Mouse (Mus musculus) MEL (cell line): ENCODE measurements around the gene B3gnt7. TPM values are rescaled to one million over a fixed set of nuclear protein-coding genes. Genes with fewer than 3 reads are reported as not detected.
A peak's percentile ranks its signal among the peaks of the same experiment; 100 is the strongest.

Experiments used
- DNase-seq: peaks from one replicate; pipeline ENCODE4 v3.0.0; 2011; ENCODE audit warnings: low read depth, low spot score
- H3K27ac ChIP-seq: 2 replicates; pipeline ENCODE4 v1.5.1; 2012; ENCODE audit warnings: low read depth, mild to moderate bottlenecking, control low read depth, low read length, moderate library complexity; ENCODE audit not compliant: control insufficient read depth
- H3K27me3 ChIP-seq, 2 experiments: fragments of 150-350 bp in 1 of 2; sonication (generic) in 1 of 2; 2 replicates each; pipeline ENCODE4 v1.6.1; 2012; ENCODE audit warnings: low read length in 2 of 2, mild to moderate bottlenecking in 2 of 2, improper control_type of control experiment in 1 of 2, moderate library complexity in 1 of 2; ENCODE audit not compliant: insufficient read depth in 2 of 2, control insufficient read depth in 1 of 2
- H3K36me3 ChIP-seq, 2 experiments: 2 replicates each; pipeline ENCODE4 v1.6.1; 2012 to 2014; ENCODE audit warnings: low read length in 2 of 2, improper control_type of control experiment in 1 of 2, inconsistent platforms in 1 of 2, mild to moderate bottlenecking in 1 of 2; ENCODE audit not compliant: insufficient read depth in 2 of 2, control insufficient read depth in 1 of 2
- H3K4me1 ChIP-seq, 2 experiments: fragments of 150-350 bp in 1 of 2; sonication (generic) in 1 of 2; 2 replicates each; pipeline ENCODE4 v1.6.1; 2012; ENCODE audit warnings: low read length in 2 of 2, improper control_type of control experiment in 1 of 2, mild to moderate bottlenecking in 1 of 2; ENCODE audit not compliant: insufficient read depth in 2 of 2, control insufficient read depth in 1 of 2
- H3K4me3 ChIP-seq, 2 experiments: fragments of 150-350 bp in 1 of 2; sonication (generic) in 1 of 2; 2 replicates each; pipeline ENCODE4 v1.5.1; 2012; ENCODE audit warnings: low read depth in 2 of 2, low read length in 2 of 2, mild to moderate bottlenecking in 2 of 2, moderate library complexity in 2 of 2, control low read depth in 1 of 2, improper control_type of control experiment in 1 of 2; ENCODE audit not compliant: control insufficient read depth in 1 of 2, insufficient read depth in 1 of 2
- H3K79me2 ChIP-seq: 2 replicates; pipeline ENCODE4 v1.6.1; 2012; ENCODE audit warnings: mild to moderate bottlenecking, low read length, moderate library complexity; ENCODE audit not compliant: control insufficient read depth, poor library complexity, insufficient read depth
- H3K9ac ChIP-seq: 2 replicates; pipeline ENCODE4 v1.6.1; 2012; ENCODE audit warnings: low read depth, mild to moderate bottlenecking, control low read depth, low read length, moderate library complexity; ENCODE audit not compliant: control insufficient read depth, poor library complexity, severe bottlenecking
- H3K9me3 ChIP-seq: fragments of 150-350 bp; sonication (generic); replicated peaks from 2 replicates; pipeline ENCODE4 v1.6.1; 2012; ENCODE audit warnings: mild to moderate bottlenecking, low read length, improper control_type of control experiment, moderate library complexity; ENCODE audit not compliant: insufficient read depth
- CHD2 ChIP-seq: IDR thresholded peaks from 2 replicates; pipeline ENCODE4 v1.6.1; 2011; ENCODE audit warnings: low read length, improper control_type of control experiment
- E2F4 ChIP-seq: IDR thresholded peaks from 2 replicates; pipeline ENCODE4 v1.6.1; 2011; ENCODE audit warnings: low read depth, low read length, improper control_type of control experiment, borderline replicate concordance
- EP300 ChIP-seq, 2 experiments: IDR thresholded peaks; 2 replicates each; pipeline ENCODE4 v1.6.1; 2011; ENCODE audit warnings: improper control_type of control experiment in 2 of 2, low read length in 2 of 2, low read depth in 1 of 2, mild to moderate bottlenecking in 1 of 2
- ETS1 ChIP-seq: IDR thresholded peaks from 2 replicates; pipeline ENCODE4 v1.6.1; 2012; ENCODE audit warnings: low read depth, mild to moderate bottlenecking, inconsistent platforms, low read length, improper control_type of control experiment, moderate library complexity
- GATA1 ChIP-seq: IDR thresholded peaks from 2 replicates; pipeline ENCODE4 v1.6.1; 2011; ENCODE audit warnings: low read depth, low read length, improper control_type of control experiment
- HCFC1 ChIP-seq: IDR thresholded peaks from 2 replicates; pipeline ENCODE4 v1.6.1; 2012; ENCODE audit warnings: low read depth, mild to moderate bottlenecking, inconsistent platforms, low read length, improper control_type of control experiment, moderate library complexity
- JUND ChIP-seq: IDR thresholded peaks from 2 replicates; pipeline ENCODE4 v1.6.1; 2011; ENCODE audit warnings: low read depth, mild to moderate bottlenecking, improper control_type of control experiment, low read length
- KAT2A ChIP-seq: conservative IDR thresholded peaks from 2 replicates; pipeline ENCODE4 v1.6.1; 2012; ENCODE audit warnings: low read depth, low read length, improper control_type of control experiment, inconsistent platforms
- MAX ChIP-seq: IDR thresholded peaks from 2 replicates; pipeline ENCODE4 v1.6.1; 2011; ENCODE audit warnings: low read length, improper control_type of control experiment
- MAZ ChIP-seq: IDR thresholded peaks from 2 replicates; pipeline ENCODE4 v1.6.1; 2012; ENCODE audit warnings: low read depth, mild to moderate bottlenecking, inconsistent platforms, low read length, improper control_type of control experiment
- MYC ChIP-seq: IDR thresholded peaks from 2 replicates; pipeline ENCODE4 v1.6.1; 2011; ENCODE audit warnings: low read depth, mild to moderate bottlenecking, low read length, improper control_type of control experiment, moderate library complexity
- NELFE ChIP-seq: IDR thresholded peaks from 2 replicates; pipeline ENCODE4 v1.6.1; 2011; ENCODE audit warnings: low read depth, low read length, improper control_type of control experiment
- NRF1 ChIP-seq: IDR thresholded peaks from 2 replicates; pipeline ENCODE4 v1.6.1; 2014; ENCODE audit warnings: low read depth, mild to moderate bottlenecking, inconsistent platforms, low read length, improper control_type of control experiment, moderate library complexity; ENCODE audit not compliant: poor library complexity, insufficient read depth, severe bottlenecking
- POLR2A ChIP-seq, 2 experiments: IDR thresholded peaks; 2 replicates each; pipeline ENCODE4 v1.6.1; 2011 to 2012; ENCODE audit warnings: low read length in 2 of 2, mild to moderate bottlenecking in 2 of 2, control low read depth in 1 of 2, improper control_type of control experiment in 1 of 2, low read depth in 1 of 2, moderate library complexity in 1 of 2; ENCODE audit not compliant: control insufficient read depth in 1 of 2, insufficient read depth in 1 of 2, poor library complexity in 1 of 2
- POLR2AphosphoS5 ChIP-seq: IDR thresholded peaks from 2 replicates; pipeline ENCODE4 v1.6.1; 2012; ENCODE audit warnings: low read depth, borderline replicate concordance, mild to moderate bottlenecking, inconsistent platforms, low read length, moderate library complexity, mixed read lengths
- RCOR1 ChIP-seq: IDR thresholded peaks from 2 replicates; pipeline ENCODE4 v1.6.1; 2012; ENCODE audit warnings: low read depth, mild to moderate bottlenecking, inconsistent platforms, low read length, improper control_type of control experiment
- SMC3 ChIP-seq: IDR thresholded peaks from 2 replicates; pipeline ENCODE4 v1.6.1; 2011; ENCODE audit warnings: low read depth, low read length, improper control_type of control experiment
- TAL1 ChIP-seq: IDR thresholded peaks from 2 replicates; pipeline ENCODE4 v1.6.1; 2012; ENCODE audit warnings: mild to moderate bottlenecking, inconsistent platforms, low read length, moderate library complexity, mixed read lengths
- TBP ChIP-seq: IDR thresholded peaks from 2 replicates; pipeline ENCODE4 v1.8.0; 2011; ENCODE audit warnings: low read depth, low read length, improper control_type of control experiment
- TCF12 ChIP-seq: IDR thresholded peaks from 2 replicates; pipeline ENCODE4 v1.6.1; 2014; ENCODE audit warnings: low read depth, mild to moderate bottlenecking, inconsistent platforms, low read length, improper control_type of control experiment, moderate library complexity
- UBTF ChIP-seq: IDR thresholded peaks from 2 replicates; pipeline ENCODE4 v1.6.1; 2012; ENCODE audit warnings: low read depth, mild to moderate bottlenecking, inconsistent platforms, low read length, improper control_type of control experiment, moderate library complexity, borderline replicate concordance; ENCODE audit not compliant: insufficient read depth
- USF1 ChIP-seq: IDR thresholded peaks from 2 replicates; pipeline ENCODE4 v1.6.1; 2014; ENCODE audit warnings: low read depth, mild to moderate bottlenecking, inconsistent platforms, low read length, improper control_type of control experiment, moderate library complexity
- USF2 ChIP-seq, 2 experiments: IDR thresholded peaks; 2 replicates each; pipeline ENCODE4 v1.6.1; 2011 to 2012; ENCODE audit warnings: improper control_type of control experiment in 2 of 2, low read length in 2 of 2, borderline replicate concordance in 1 of 2, inconsistent platforms in 1 of 2, low read depth in 1 of 2, mild to moderate bottlenecking in 1 of 2; ENCODE audit not compliant: insufficient read depth in 1 of 2
- ZKSCAN1 ChIP-seq: IDR thresholded peaks from 2 replicates; pipeline ENCODE4 v1.6.1; 2012; ENCODE audit warnings: low read depth, mild to moderate bottlenecking, inconsistent platforms, low read length, improper control_type of control experiment, moderate library complexity
- ZMIZ1 ChIP-seq: IDR thresholded peaks from 2 replicates; pipeline ENCODE4 v1.6.1; 2012; ENCODE audit warnings: low read depth, mild to moderate bottlenecking, inconsistent platforms, low read length, improper control_type of control experiment, moderate library complexity
- ZNF384 ChIP-seq: IDR thresholded peaks from 2 replicates; pipeline ENCODE4 v1.6.1; 2012; ENCODE audit warnings: low read depth, mild to moderate bottlenecking, inconsistent platforms, low read length, improper control_type of control experiment
- polyA plus RNA-seq, 2 experiments: library from polyadenylated mRNA; stranded (reverse) in 1 of 2; unstranded in 1 of 2; fragments of >175 nt in 1 of 2; fragments of >200 nt in 1 of 2; gene quantifications; 2 replicates each; pipeline versions ENCODE4 v1.2.1 to v1.2.4; 2012; ENCODE audit warnings: low replicate concordance in 2 of 2, low read depth in 1 of 2; ENCODE audit not compliant: insufficient read length in 2 of 2, insufficient read depth in 1 of 2, missing spikeins in 1 of 2
- total RNA-seq: library from RNA; depleted of rRNA; stranded (reverse); fragments of 300-350 nt; gene quantifications from 2 replicates; pipeline ENCODE4 v1.2.3, GENCODE M21; 2012

Gene B3gnt7
- total and polyA plus RNA-seq, 3 experiments = 0.40 TPM; not detected in 2

GRCm38 (mm10) chr1:86258171-86258824 lies 44.3 kb upstream of the B3gnt7 start:
- no peaks in the 10 kb centered on the region for H3K9me3 ChIP-seq
- peaks cover 0 to 17% of the 10 kb centered on the region in 2 experiments; a peak in 3 of 4 replicates for H3K4me1 ChIP-seq
- H3K79me2 ChIP-seq = no peaks in the 10 kb centered on the region
- TF ChIP-seq TCF12 (0 out of 2 replicates have a peak, but pooled peaks have one; percentile 45), ZMIZ1 (no peak), USF1 (no peak), HCFC1 (no peak), MAZ (no peak), ZNF384 (no peak), RCOR1 (peak; percentile 77), CHD2 (no peak), USF2 (IDR thresholded peaks at IDR 0.05; ENCODE audit: borderline replicate concordance in 1 of 2, insufficient read depth in 1 of 2, low read depth in 1 of 2, low read length in 2 of 2) (no peak), EP300 (IDR thresholded peaks at IDR 0.05; ENCODE audit: low read depth in 1 of 2, low read length in 2 of 2) (peak; percentile 29 to 54; a peak in 3 of 4 replicates), UBTF (0 out of 2 replicates have a peak, but pooled peaks have one; percentile 39), ZKSCAN1 (no peak), POLR2A (IDR thresholded peaks at IDR 0.05; ENCODE audit: control insufficient read depth in 1 of 2, insufficient read depth in 1 of 2, low read depth in 1 of 2, low read length in 2 of 2, poor library complexity in 1 of 2) (no peak), NRF1 (no peak), SMC3 (no peak), MAX (no peak), GATA1 (peak; percentile 85), MYC (no peak), ETS1 (no peak), JUND (no peak), E2F4 (no peak), KAT2A (no peak), POLR2AphosphoS5 (no peak), NELFE (no peak), TBP (no peak), TAL1 (no peak)
- no peaks in the 10 kb centered on the region for H3K27me3 ChIP-seq
- peak; percentile 56 for DNase-seq
- H3K4me3 ChIP-seq = peak overlapping the region; percentile 10 to 29; a peak in 3 of 4 replicates
- H3K9ac ChIP-seq = no peak overlapping the region
- H3K27ac ChIP-seq = peak overlapping the region; percentile 18; the same call in 1 of the 2 replicates
- peaks cover 0 to 5% of the 10 kb centered on the region in 2 experiments; a peak in 2 of 4 replicates for H3K36me3 ChIP-seq
